Mouse (Mus musculus): ENCODE data around the gene Srr. TPM values are rescaled to one million over a fixed set of nuclear protein-coding genes. Genes with fewer than 3 reads are reported as not detected.

Gene Srr
- 21.1 and 21.5 TPM in 2 replicates for polyA plus RNA-seq (2016; fragmentation: Nextera tagmentation; extraction: Ambion mirVana)

DNA sequence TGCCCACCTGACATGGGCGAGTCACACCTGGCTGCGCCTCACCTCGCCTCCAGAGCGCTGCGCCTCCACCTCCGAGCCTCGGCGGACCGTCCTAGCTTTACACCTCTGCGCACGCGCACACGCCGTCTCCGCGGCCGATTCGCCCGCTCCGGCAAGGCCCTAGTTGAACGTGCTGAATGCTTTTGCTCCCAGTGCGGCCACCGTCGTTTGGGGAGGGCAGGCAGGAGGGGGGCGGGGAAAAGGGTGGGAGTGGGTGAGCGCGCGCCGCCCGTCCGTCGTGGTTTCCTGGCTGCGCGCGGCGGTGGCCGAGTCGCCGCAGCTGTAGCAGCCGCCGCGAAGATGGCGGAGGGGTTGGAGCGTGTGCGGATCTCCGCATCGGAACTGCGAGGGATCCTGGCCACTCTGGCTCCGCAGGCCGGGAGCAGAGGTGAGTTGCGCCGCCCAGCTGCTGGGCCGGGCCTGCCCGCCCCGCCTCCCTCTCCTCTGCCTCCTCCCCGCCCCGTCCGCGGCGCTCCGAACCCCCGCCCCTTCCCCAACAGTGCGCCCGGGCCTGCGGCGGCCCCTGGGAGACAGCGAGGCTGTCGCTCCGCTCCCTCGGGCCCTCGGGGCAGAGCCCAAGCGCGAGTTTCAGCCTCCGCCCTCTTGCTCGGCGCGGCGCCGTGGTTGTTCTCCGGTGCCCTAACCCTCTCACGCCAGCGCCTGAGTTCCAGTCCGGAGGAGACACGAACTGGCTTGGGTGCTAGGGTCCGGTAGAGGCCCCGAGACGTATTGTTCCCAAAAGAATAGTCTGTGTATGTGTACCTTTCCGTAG lies at the start of gene Srr, which contains the start of gene Smg6:
TSS of gene Srr (minus strand) at position 372 of the 811 bp plus-strand sequence.
TSS of gene Smg6 (plus strand) at position 247 of the 811 bp plus-strand sequence.
- H3K36me3 ChIP-seq: peaks cover 13% of the 10 kb centered on the region
- peak; percentile 97 for ATAC-seq (ENCODE audit: insufficient number of reproducible peaks, low FRiP score)
- no peaks in the 10 kb centered on the region for H3K9me3 ChIP-seq (replicated peaks)
- H3K9ac ChIP-seq: peak within 1 kb of the TSS; percentile 92
- under 1% methylated on average over 76 of the region's 88 CpGs for WGBS
- H3K27me3 ChIP-seq (replicated peaks): no peaks in the 10 kb centered on the region
- peak within 1 kb of the TSS; percentile 80 for H3K4me2 ChIP-seq
- peaks cover 18% of the 10 kb centered on the region for H3K4me1 ChIP-seq (replicated peaks)
- H3K4me3 ChIP-seq: peak within 1 kb of the TSS; percentile 88
- peak within 1 kb of the TSS; percentile 99 for H3K27ac ChIP-seq (ENCODE audit: poor library complexity, severe bottlenecking)

DNA sequence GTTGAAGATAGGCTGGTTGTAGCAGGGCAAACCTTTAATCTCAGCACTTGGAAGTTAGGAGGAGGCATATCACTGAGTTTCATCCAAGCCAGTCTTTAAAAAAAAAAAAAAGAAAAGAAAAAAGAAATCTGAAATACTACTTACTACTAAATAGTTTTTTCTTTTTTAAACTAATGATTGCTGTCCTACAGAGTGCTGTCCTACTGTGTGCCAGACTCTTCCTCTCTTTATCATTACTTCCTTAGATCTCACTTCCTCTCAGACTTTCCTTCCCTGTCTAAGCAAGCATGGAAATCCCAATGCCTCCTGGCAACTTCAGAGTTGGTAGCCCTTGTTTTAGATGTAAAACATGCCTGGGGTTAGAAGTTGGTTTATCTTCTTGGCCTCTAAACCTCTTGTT lies 48.9 kb upstream of the Srr start:
- Histone ChIP-seq H3K9ac (no peak overlapping the region), H3K9me3 (replicated peaks) (no peaks in the 10 kb centered on the region), H3K27ac (ENCODE audit: poor library complexity, severe bottlenecking) (no peak overlapping the region), H3K4me2 (no peak overlapping the region), H3K4me1 (replicated peaks) (no peaks in the 10 kb centered on the region), H3K36me3 (peaks cover 4% of the 10 kb centered on the region), H3K4me3 (no peak overlapping the region), H3K27me3 (replicated peaks) (no peaks in the 10 kb centered on the region)
- ATAC-seq (ENCODE audit: insufficient number of reproducible peaks, low FRiP score): no peak

DNA sequence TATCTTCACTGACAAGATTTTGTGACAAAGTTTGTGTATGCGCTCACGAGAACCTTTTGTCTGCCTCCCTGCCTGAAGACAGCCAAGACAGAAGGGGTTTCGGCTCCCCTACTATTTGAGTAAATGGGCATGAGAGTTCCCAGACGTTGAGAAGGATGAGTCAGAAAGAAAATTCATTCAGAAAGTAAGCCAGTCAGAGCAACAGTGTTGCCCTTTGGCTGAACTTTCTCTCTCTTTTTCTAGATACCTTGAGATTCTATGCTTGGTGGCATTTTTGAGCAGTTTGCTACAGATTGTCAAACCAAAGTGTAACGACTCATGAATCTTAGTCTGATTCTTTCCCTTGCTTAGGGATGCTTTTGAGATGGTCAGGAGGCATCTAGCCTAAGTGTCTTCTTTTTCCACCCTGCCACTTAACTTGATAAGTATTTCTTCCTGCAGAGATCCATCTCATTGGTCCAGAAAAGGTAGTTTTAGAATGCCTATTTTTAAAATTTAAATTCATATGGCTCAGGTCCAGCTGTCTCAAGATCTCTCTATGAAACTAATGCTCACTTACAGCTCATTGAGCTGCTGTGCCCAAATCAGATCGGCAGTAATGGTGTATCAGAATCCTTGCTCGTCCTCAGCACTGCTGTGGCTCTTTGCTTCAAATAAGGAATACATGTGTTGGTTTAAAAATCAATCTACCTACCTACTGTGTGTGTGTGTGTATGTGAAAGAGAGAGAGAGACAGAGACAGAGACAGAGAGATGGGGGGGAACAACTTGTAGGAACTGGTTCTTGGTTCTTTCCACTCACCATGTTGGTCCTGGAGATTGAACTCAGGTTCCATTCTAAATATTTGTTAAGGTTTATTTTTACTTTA lies 47.8 kb upstream of the Srr start:
- no peak overlapping the region for H3K4me2 ChIP-seq
- no peak overlapping the region for H3K9ac ChIP-seq
- H3K4me1 ChIP-seq (replicated peaks): no peaks in the 10 kb centered on the region
- H3K9me3 ChIP-seq (replicated peaks): no peaks in the 10 kb centered on the region
- ATAC-seq (ENCODE audit: insufficient number of reproducible peaks, low FRiP score): no peak
- no peak overlapping the region for H3K4me3 ChIP-seq
- H3K27ac ChIP-seq (ENCODE audit: poor library complexity, severe bottlenecking): no peak overlapping the region
- WGBS: 72% methylated on average over 7 of the region's 7 CpGs
- no peaks in the 10 kb centered on the region for H3K27me3 ChIP-seq (replicated peaks)
- H3K36me3 ChIP-seq: peaks cover 4% of the 10 kb centered on the region

- WGBS: 86% methylated on average over 3 of the region's 3 CpGs
- Histone ChIP-seq H3K27ac (ENCODE audit: poor library complexity, severe bottlenecking) (no peak overlapping the region), H3K4me1 (replicated peaks) (peaks cover 7% of the 10 kb centered on the region; the same call in 1 of the 2 replicates), H3K9ac (no peak overlapping the region), H3K4me2 (no peak overlapping the region), H3K36me3 (0 out of 2 replicates have a peak, but pooled peaks cover 6% of the 10 kb centered on the region), H3K9me3 (replicated peaks) (no peaks in the 10 kb centered on the region), H3K27me3 (replicated peaks) (no peaks in the 10 kb centered on the region), H3K4me3 (no peak overlapping the region)
- ATAC-seq (ENCODE audit: insufficient number of reproducible peaks, low FRiP score): no peak
These were observed 39.8 kb upstream of the Srr start for GRCm38 (mm10) chr11:74965516-74965915.

GRCm38 (mm10) chr11:74962846-74963407 lies 37.2 kb upstream of the Srr start:
- no peak for ATAC-seq (ENCODE audit: insufficient number of reproducible peaks, low FRiP score)
- no peak overlapping the region for H3K9ac ChIP-seq
- no peaks in the 10 kb centered on the region for H3K9me3 ChIP-seq (replicated peaks)
- H3K4me2 ChIP-seq: no peak overlapping the region
- 0 out of 2 replicates have a peak, but pooled peaks cover 4% of the 10 kb centered on the region for H3K36me3 ChIP-seq
- H3K4me1 ChIP-seq (replicated peaks): peaks cover 17% of the 10 kb centered on the region
- H3K27me3 ChIP-seq (replicated peaks): no peaks in the 10 kb centered on the region
- H3K27ac ChIP-seq (ENCODE audit: poor library complexity, severe bottlenecking): 0 out of 2 replicates have a peak overlapping the region, but pooled peaks have one; percentile 21
- no peak overlapping the region for H3K4me3 ChIP-seq
- 68% methylated on average over 2 of the region's 2 CpGs for WGBS

GRCm38 (mm10) chr11:74961953-74962352 lies 36.2 kb upstream of the Srr start:
- Histone ChIP-seq H3K4me1 (replicated peaks) (peaks cover 17% of the 10 kb centered on the region), H3K4me3 (no peak overlapping the region), H3K9ac (no peak overlapping the region), H3K4me2 (no peak overlapping the region), H3K27me3 (replicated peaks) (no peaks in the 10 kb centered on the region), H3K9me3 (replicated peaks) (no peaks in the 10 kb centered on the region), H3K27ac (ENCODE audit: poor library complexity, severe bottlenecking) (no peak overlapping the region), H3K36me3 (no peaks in the 10 kb centered on the region)
- no peak for ATAC-seq (ENCODE audit: insufficient number of reproducible peaks, low FRiP score)

- no peak overlapping the region for H3K9ac ChIP-seq
- no peak for ATAC-seq (ENCODE audit: insufficient number of reproducible peaks, low FRiP score)
- 87% methylated on average over 9 of the region's 9 CpGs for WGBS
These were observed 34.3 kb upstream of the Srr start for GRCm38 (mm10) chr11:74960031-74960551.

DNA sequence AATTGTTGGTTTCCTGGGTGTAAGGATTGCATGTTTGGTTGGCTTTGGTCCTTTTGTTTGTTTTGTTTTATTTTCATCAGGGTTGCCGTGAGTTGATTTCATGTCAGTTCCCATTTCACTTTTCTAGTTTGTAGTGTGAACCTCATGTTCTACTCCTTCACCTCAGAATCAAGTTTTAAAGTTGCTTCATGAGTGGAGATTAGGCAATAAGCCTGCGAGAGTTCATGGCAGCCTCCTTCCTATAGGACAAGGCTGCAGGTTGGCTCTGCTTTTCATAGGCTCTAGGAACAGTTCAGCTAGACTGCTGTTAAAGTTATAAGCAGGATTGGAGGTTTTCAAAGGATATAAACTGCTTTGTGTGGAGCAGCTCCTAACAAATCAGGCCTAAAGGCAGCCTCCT lies 33.8 kb upstream of the Srr start:
- no peak overlapping the region for H3K4me3 ChIP-seq
- H3K36me3 ChIP-seq: peaks cover 7% of the 10 kb centered on the region
- no peaks in the 10 kb centered on the region for H3K9me3 ChIP-seq (replicated peaks)
- no peak overlapping the region for H3K9ac ChIP-seq
- peaks cover 14% of the 10 kb centered on the region for H3K4me1 ChIP-seq (replicated peaks)
- 79% methylated on average over 2 of the region's 2 CpGs for WGBS
- no peaks in the 10 kb centered on the region for H3K27me3 ChIP-seq (replicated peaks)
- ATAC-seq (ENCODE audit: insufficient number of reproducible peaks, low FRiP score): no peak
- H3K27ac ChIP-seq (ENCODE audit: poor library complexity, severe bottlenecking): no peak overlapping the region; the same call in 1 of the 2 replicates
- no peak overlapping the region for H3K4me2 ChIP-seq

More at GRCm38 (mm10) chr11:74960031-74960551, 34.3 kb upstream of the Srr start:
- H3K4me3 ChIP-seq: no peak overlapping the region
- H3K4me2 ChIP-seq: no peak overlapping the region
- H3K27ac ChIP-seq (ENCODE audit: poor library complexity, severe bottlenecking): no peak overlapping the region
- no peaks in the 10 kb centered on the region for H3K27me3 ChIP-seq (replicated peaks)
- peaks cover 14% of the 10 kb centered on the region for H3K4me1 ChIP-seq (replicated peaks)
- no peaks in the 10 kb centered on the region for H3K9me3 ChIP-seq (replicated peaks)
- H3K36me3 ChIP-seq: peaks cover 4% of the 10 kb centered on the region

GRCm38 (mm10) chr11:74957600-74957999 lies 31.9 kb upstream of the Srr start:
- Histone ChIP-seq H3K4me1 (replicated peaks) (peaks cover 10% of the 10 kb centered on the region; the same call in 1 of the 2 replicates), H3K9ac (no peak overlapping the region), H3K9me3 (replicated peaks) (no peaks in the 10 kb centered on the region), H3K4me2 (no peak overlapping the region), H3K27ac (ENCODE audit: poor library complexity, severe bottlenecking) (no peak overlapping the region), H3K27me3 (replicated peaks) (no peaks in the 10 kb centered on the region), H3K36me3 (peaks cover 12% of the 10 kb centered on the region), H3K4me3 (no peak overlapping the region)
- ATAC-seq (ENCODE audit: insufficient number of reproducible peaks, low FRiP score): no peak
- WGBS: 93% methylated on average over 2 of the region's 2 CpGs

GRCm38 (mm10) chr11:74956006-74956405 lies 30.3 kb upstream of the Srr start:
- Histone ChIP-seq H3K9me3 (replicated peaks) (no peaks in the 10 kb centered on the region), H3K27me3 (replicated peaks) (no peaks in the 10 kb centered on the region), H3K27ac (ENCODE audit: poor library complexity, severe bottlenecking) (no peak overlapping the region), H3K4me3 (no peak overlapping the region), H3K36me3 (peaks cover 21% of the 10 kb centered on the region), H3K4me2 (no peak overlapping the region), H3K4me1 (replicated peaks) (peaks cover 10% of the 10 kb centered on the region; the same call in 1 of the 2 replicates), H3K9ac (no peak overlapping the region)
- ATAC-seq (ENCODE audit: insufficient number of reproducible peaks, low FRiP score): no peak

- no peak for ATAC-seq (ENCODE audit: insufficient number of reproducible peaks, low FRiP score)
- Histone ChIP-seq H3K4me1 (replicated peaks) (peaks cover 8% of the 10 kb centered on the region; the same call in 1 of the 2 replicates), H3K27me3 (replicated peaks) (no peaks in the 10 kb centered on the region)
These were observed 29.2 kb upstream of the Srr start for GRCm38 (mm10) chr11:74954901-74955300.

More at GRCm38 (mm10) chr11:74954901-74955300, 29.2 kb upstream of the Srr start:
- Histone ChIP-seq H3K9me3 (replicated peaks) (no peaks in the 10 kb centered on the region), H3K36me3 (peaks cover 25% of the 10 kb centered on the region), H3K4me3 (no peak overlapping the region), H3K9ac (no peak overlapping the region), H3K4me2 (no peak overlapping the region), H3K27ac (ENCODE audit: poor library complexity, severe bottlenecking) (no peak overlapping the region)
